Mouse (Mus musculus) cerebral cortex, adult 2 months (tissue): Measurements from ENCODE around the gene Siah2.

ENCODE experiments used
- WGBS: fragments of 180-500 bp; shearing (Covaris S2); methylation state at CpG from one replicate; pipeline ENCODE4 v1.1.7; 2018; 5-methylcytosine and 5-hydroxymethylcytosine counted together

The Siah2 gene

GRCm38 (mm10) chr3:58691374-58691939 is 743 bp downstream of the Siah2 start:
- WGBS: under 1% methylated on average over 65 of the region's 65 CpGs

GRCm38 (mm10) chr3:58690619-58691373 is 1.4 kb downstream of the Siah2 start:
- under 1% methylated on average over 24 of the region's 24 CpGs for WGBS

GRCm38 (mm10) chr3:58689721-58690120 is 2.5 kb downstream of the Siah2 start:
- 25% methylated on average over 3 of the region's 3 CpGs for WGBS

- 47% methylated on average over 7 of the region's 7 CpGs for WGBS
Measured at GRCm38 (mm10) chr3:58689105-58689504, 3.1 kb downstream of the Siah2 start.

GRCm38 (mm10) chr3:58688551-58688950 is 3.6 kb downstream of the Siah2 start:
- WGBS: 88% methylated on average over 4 of the region's 4 CpGs

DNA sequence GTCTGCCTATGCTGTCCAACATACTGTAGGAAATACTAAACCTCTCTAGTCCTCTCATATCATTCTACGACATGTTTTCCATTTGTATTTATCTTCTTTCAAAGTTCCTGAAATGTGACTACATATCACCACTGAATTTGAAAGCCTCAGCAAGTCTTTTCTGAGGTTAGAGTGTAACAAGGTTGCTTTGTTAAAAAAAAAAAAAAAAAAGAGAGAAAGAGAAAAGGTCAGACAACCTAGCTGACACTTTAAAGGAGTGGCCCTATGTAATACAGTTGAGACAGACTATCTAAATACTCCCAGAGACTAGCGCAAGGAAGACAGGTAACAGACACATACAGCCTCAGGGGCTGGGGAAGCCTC is 5.3 kb downstream of the Siah2 start:
- 99% methylated on average over 2 of the region's 2 CpGs for WGBS

DNA sequence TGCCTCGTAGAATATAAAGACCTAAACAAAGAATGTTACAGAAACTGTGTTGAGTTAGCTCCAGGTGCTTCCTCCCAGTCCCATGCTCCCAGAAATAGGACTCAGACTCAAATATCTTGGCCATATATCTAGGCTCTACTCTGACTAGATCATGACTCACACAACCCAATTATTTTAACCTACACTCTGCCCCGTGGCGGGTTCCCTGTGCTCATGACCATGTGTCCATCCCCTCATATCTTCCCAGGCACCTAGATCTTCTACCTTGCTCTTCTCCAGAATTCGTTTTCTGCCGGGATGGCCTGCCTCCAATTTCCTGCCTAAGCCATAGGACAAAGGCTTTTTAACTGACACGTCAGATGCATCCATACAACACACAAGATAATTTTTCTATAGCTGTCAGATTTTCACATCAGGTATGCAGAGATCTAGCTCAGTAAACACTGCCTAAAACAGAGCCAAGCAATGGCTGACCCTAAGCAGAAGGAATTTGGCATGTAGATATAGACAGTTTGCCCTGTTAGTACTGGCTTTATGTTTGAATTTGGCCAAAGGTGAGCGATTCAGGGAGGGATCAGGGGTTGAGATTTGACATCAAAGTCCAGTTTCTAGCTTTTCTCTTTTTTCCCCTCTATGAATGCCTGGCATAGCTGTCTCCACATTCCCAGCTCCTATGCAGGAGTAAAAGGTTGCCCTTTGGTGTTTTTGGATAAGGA is 5.8 kb downstream of the Siah2 start:
- WGBS: 59% methylated on average over 7 of the region's 7 CpGs

GRCm38 (mm10) chr3:58685396-58685795 is 6.8 kb downstream of the Siah2 start:
- WGBS: 89% methylated on average over 3 of the region's 3 CpGs

GRCm38 (mm10) chr3:58683346-58683745 is 8.9 kb downstream of the Siah2 start:
- 76% methylated on average over 7 of the region's 7 CpGs for WGBS

DNA sequence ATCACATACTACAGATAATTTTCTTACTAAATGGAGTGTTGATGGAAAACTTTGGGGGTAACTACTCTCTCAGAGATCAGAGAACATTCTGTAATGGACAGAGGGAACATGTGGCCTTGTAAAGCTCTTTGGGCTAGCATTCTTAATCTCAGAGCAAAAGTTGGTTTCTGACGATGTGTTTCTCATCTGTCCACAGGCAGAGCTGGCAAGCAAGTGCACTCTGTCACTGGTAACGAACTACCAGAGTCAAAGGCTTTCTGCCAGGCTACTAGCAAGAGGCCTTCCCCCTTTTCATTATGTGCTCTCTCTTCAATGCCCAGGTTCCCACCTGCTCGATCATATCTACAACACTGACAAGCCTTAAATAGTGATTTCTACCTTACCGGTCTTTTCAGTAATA is 9.9 kb downstream of the Siah2 start:
- 70% methylated on average over 4 of the region's 4 CpGs for WGBS

DNA sequence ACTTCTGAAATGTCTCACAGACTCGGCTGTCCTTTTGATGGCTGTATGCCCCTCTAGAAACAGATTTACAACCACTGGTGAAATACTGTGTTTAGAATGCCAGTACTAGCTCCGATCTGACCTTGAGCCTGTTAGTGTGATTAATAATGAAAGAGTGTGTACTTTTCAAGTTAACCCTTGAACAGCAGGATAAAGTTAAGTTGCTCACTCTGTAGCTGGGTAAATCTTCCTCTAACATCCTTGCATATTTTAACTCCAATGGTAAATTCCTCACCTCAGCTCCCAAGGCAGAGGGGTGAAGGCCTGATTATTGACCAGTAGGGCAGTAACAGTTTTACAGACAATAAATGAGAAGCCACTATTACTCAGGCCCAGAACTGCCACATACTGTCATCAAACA is 10.4 kb downstream of the Siah2 start:
- WGBS: 60% methylated on average over 2 of the region's 2 CpGs

DNA sequence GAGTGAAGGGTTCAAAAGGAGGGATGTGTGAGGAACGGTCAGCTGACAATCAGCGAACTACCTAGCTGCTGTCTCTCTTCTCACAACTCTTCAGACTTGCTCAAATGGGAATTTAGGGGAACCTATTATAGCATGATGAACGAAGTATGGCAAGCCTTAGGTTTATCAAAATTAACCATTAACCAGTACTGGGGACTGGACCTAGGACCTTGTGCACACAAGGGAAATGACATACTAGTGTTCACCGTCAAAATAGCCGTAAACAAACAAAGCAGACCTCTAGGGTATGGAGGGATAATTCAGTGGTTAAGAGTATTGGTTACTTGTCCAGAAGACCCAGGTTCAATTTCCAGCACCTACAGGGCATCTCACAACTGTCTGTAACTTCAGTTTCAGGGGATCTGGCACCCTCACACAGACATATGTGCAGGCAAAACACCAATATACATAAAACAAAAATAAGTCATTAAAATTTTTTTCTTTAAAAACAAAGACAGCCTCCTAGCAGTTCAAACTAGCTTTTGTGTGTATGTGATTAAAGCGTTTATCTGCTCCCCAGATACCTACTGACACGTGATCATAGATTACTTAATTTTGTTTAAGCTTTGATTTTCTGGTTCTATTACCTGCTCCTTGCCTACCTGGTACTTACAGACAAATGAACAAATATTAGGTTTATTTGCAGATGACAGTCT is 11.1 kb downstream of the Siah2 start:
- WGBS: 90% methylated on average over 7 of the region's 7 CpGs

- WGBS: 33% methylated on average over 4 of the region's 4 CpGs
Measured at GRCm38 (mm10) chr3:58679996-58680395, 12.2 kb downstream of the Siah2 start.

- WGBS: 51% methylated on average over 2 of the region's 2 CpGs
Measured at GRCm38 (mm10) chr3:58678905-58679304, 13.3 kb downstream of the Siah2 start.

DNA sequence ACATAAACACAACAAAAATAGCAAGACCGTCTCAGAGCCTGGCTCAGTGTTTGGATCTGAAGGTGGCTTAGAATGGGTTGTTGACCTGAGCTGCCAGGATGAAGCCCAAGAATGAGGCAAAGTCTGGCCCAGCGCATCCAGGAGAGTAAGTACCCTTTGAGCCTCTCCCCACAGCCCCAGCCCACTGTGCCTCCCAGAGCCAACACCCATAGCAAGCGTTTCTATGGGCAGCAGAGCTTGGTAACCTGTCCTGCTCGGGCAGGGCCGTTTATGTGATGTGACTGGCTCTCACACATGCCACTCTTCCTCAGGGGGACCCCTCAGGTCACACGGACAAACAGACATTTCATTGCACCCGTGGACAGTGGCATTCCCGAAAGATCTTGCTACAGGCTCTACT is 13.8 kb downstream of the Siah2 start:
- 67% methylated on average over 8 of the region's 8 CpGs for WGBS

DNA sequence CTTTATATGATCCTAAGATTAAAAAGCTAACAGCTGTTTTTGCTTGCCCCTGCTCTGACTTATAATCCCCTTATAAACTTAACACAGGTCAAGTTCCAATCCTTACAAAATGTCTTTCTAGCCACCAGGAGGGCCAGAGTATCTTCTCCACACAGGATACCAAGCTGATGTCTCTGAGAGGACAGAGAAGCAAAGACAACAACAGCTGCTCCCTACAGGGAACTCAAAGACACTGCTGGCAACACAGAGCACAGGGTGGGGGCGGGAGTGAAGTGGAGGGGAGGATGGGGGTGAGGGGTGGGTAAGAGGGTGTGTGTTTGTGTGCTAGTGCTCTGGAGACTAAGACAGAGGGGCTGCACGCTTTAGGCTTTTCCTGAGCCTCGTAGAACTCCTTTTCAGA is 14.6 kb downstream of the Siah2 start:
- WGBS: 76% methylated on average over 3 of the region's 3 CpGs

DNA sequence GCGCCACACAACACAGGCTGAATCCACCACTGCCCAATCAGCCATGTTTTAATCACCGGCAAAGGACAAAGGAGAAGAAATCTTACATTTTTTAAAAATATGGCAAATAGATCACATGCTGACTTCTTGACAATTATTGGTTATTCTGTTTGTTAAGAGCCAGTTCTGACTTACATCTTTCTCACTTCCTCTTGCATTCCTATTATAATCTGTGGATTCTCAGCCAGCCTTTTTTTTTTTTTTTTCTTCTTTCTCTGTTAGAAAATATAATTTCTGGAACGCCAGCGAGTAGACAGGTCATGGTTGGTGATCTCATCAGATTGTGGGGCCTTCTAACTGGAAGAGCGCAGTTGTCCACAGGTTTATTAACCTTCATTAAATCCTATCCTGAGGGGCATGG is 18.9 kb downstream of the Siah2 start:
- WGBS: 90% methylated on average over 5 of the region's 5 CpGs

DNA sequence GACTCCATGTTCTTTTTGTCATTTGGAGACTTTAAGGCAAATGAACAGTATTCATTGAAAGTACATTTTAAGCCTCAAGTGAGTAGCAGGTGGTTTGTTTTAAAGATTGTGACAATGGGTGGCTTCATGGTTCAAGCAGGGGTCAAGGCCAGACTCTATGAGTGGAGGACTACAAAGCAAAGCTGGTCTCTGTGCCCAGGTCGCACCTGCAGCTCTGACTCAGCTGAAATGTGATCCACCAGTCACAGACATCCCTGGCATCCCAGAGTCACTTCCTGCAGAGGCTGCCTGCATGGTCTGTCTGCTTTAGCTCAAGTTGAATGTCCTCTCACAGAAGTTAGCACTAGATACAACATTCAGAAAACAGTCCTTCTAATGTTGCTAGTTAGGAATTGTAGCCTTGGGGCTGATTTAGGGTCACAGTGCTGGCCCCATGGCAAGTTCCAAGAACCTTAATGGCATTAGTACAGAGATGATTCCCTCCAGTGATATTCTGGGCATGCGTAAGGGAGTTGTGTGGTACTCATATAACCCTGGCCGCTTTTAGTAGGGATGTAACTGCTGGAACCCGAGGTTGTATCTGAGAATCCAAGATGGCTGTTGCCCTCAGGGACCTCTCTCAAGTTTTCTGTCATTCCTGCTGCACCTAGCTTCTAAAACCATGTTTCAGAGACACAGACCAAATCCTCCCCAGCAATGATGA is 19.6 kb downstream of the Siah2 start:
- 75% methylated on average over 4 of the region's 4 CpGs for WGBS

DNA sequence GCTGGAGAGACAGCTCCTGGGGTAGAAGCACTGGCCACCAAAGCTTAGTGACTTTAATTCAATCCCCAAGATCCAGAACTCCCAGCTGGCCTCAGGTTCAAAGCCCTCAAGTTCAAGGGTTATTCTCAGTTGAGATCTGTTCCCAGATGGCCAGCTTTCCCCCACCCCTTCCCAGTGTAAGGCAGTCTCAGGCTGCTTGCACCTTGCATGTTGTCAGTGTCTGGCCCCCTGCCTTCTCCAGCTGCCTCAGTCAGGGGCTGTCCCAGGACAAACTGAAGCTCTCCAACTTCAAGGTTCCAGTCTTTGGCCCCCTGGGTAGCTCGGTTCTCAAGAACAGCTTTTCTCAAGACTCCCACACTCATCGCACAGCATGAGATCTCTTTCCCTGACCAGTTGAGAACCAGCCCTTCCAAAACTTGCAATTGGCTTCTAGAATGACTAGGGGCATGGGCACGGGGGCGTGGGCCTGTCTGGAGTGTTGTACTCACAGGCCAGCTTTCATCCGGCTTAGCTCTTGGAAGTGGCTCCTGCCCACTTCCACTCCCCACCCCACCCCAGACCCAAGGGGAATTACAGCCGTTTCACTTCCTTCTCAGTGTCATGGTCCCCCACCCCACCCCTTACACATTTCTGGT is 20.5 kb downstream of the Siah2 start:
- WGBS: 57% methylated on average over 6 of the region's 6 CpGs

- WGBS: 84% methylated on average over 7 of the region's 7 CpGs
Measured at GRCm38 (mm10) chr3:58663970-58664369, 28.2 kb downstream of the Siah2 start.

- 95% methylated on average over 4 of the region's 4 CpGs for WGBS
Measured at GRCm38 (mm10) chr3:58660636-58661035, 31.6 kb downstream of the Siah2 start.
